Mouse (Mus musculus) liver, postnatal 0 days (tissue): ENCODE measurements at regions not wholly inside any gene's neighbourhood (a gene's known extent, or its start where the extent isn't known, plus 50 kb on each side); places are given as distances from the start of the nearest gene placed in this dataset.

ENCODE experiments used
- ATAC-seq: fragments of 200-750 bp; cut with Nextera tagmentation; 2 replicates; pipeline ENCODE4 v1.8.0; 2017; ENCODE audit warnings: mild to moderate bottlenecking, moderate library complexity
- DNase-seq: peaks from one replicate; pipeline ENCODE4 v3.0.0-alpha.2; 2016
- H3K27ac ChIP-seq: fragments of 300-500 bp; sonication (generic); 2 replicates; pipeline ENCODE4 v1.5.1; 2014; ENCODE audit warnings: antibody characterized with exemption, moderate library complexity, mild to moderate bottlenecking, low read depth
- H3K27me3 ChIP-seq: fragments of 300-500 bp; sonication (generic); 2 replicates; pipeline ENCODE4 v1.6.1; 2014; ENCODE audit warnings: low read length, control low read depth, mixed read lengths; ENCODE audit not compliant: insufficient read depth
- H3K36me3 ChIP-seq: fragments of 300-500 bp; sonication (generic); replicated peaks from 2 replicates; pipeline ENCODE4 v1.6.1; 2014; ENCODE audit warnings: mild to moderate bottlenecking, control low read depth, low read length, moderate library complexity, mixed read lengths; ENCODE audit not compliant: insufficient read depth
- H3K4me1 ChIP-seq: fragments of 300-500 bp; sonication (generic); 2 replicates; pipeline ENCODE4 v1.6.1; 2014; ENCODE audit warnings: antibody characterized with exemption, mild to moderate bottlenecking, control low read depth; ENCODE audit not compliant: insufficient read depth
- H3K4me2 ChIP-seq: fragments of 300-500 bp; sonication (generic); 2 replicates; pipeline ENCODE4 v1.6.1; 2014; ENCODE audit warnings: low read depth, mild to moderate bottlenecking, low read length, moderate library complexity, mixed read lengths
- H3K4me3 ChIP-seq: fragments of 300-500 bp; sonication (generic); 2 replicates; pipeline ENCODE4 v1.5.1; 2014; ENCODE audit warnings: low read depth, low read length
- H3K9ac ChIP-seq: fragments of 300-500 bp; sonication (generic); replicated peaks from 2 replicates; pipeline ENCODE4 v1.6.1; 2014; ENCODE audit warnings: mild to moderate bottlenecking, moderate library complexity
- H3K9me3 ChIP-seq: fragments of 300-500 bp; sonication (generic); 2 replicates; pipeline ENCODE4 v1.6.1; 2016; ENCODE audit warnings: mild to moderate bottlenecking, control low read depth, low read length, mixed read lengths
- CTCF ChIP-seq: sonication (generic); IDR thresholded peaks from 2 replicates; pipeline ENCODE4 v1.5.1; 2016; ENCODE audit warnings: antibody characterized with exemption, low read depth
- EP300 ChIP-seq: IDR thresholded peaks from 2 replicates; pipeline ENCODE4 v1.6.1; 2016; ENCODE audit warnings: antibody characterized with exemption, low read depth, mild to moderate bottlenecking
- WGBS: fragments of 180-500 bp; shearing (Covaris S2); extraction: QIAGEN DNeasy Blood & Tissue Kit; methylation state at CpG from one replicate; pipeline ENCODE4 v1.1.7; 2014; ENCODE audit not compliant: insufficient replicate concordance; 5-methylcytosine and 5-hydroxymethylcytosine counted together

GRCm38 (mm10) chr7:68833977-68834791 lies 85.1 kb upstream of the Arrdc4 start:
- no peak overlapping the region for H3K9ac ChIP-seq
- peak; percentile 67 for TF ChIP-seq CTCF
- no peak for TF ChIP-seq EP300
- H3K4me1 ChIP-seq: no peaks in the 10 kb centered on the region
- no peak for ATAC-seq
- no peak for DNase-seq
- H3K9me3 ChIP-seq: no peaks in the 10 kb centered on the region
- H3K27me3 ChIP-seq: 0 out of 2 replicates have a peak, but pooled peaks cover 3% of the 10 kb centered on the region
- no peak overlapping the region for H3K4me2 ChIP-seq
- no peak overlapping the region for H3K27ac ChIP-seq
- no peak overlapping the region for H3K4me3 ChIP-seq
- no peaks in the 10 kb centered on the region for H3K36me3 ChIP-seq
- WGBS: 43% methylated on average over 10 of the region's 10 CpGs

GRCm38 (mm10) chr7:68833517-68833916 lies 84.5 kb upstream of the Arrdc4 start:
- H3K27ac ChIP-seq: no peak overlapping the region
- no peak overlapping the region for H3K4me3 ChIP-seq
- no peak overlapping the region for H3K4me2 ChIP-seq
- no peaks in the 10 kb centered on the region for H3K4me1 ChIP-seq
- no peaks in the 10 kb centered on the region for H3K36me3 ChIP-seq
- TF ChIP-seq EP300 (no peak), CTCF (no peak)
- H3K27me3 ChIP-seq: 0 out of 2 replicates have a peak, but pooled peaks cover 3% of the 10 kb centered on the region
- H3K9me3 ChIP-seq: no peaks in the 10 kb centered on the region
- 78% methylated on average over 7 of the region's 7 CpGs for WGBS
- H3K9ac ChIP-seq: no peak overlapping the region
- DNase-seq: no peak
- no peak for ATAC-seq

- TF ChIP-seq CTCF (peak; percentile 84), EP300 (no peak)
- 15% methylated on average over 8 of the region's 8 CpGs for WGBS
- H3K4me1 ChIP-seq: no peaks in the 10 kb centered on the region
- no peak; the same call in 1 of the 2 replicates for ATAC-seq
- peak; percentile 83 for DNase-seq
- H3K4me2 ChIP-seq: no peak overlapping the region
- 0 out of 2 replicates have a peak, but pooled peaks cover 3% of the 10 kb centered on the region for H3K27me3 ChIP-seq
- H3K4me3 ChIP-seq: no peak overlapping the region
- no peaks in the 10 kb centered on the region for H3K36me3 ChIP-seq
- H3K9ac ChIP-seq: no peak overlapping the region
- no peaks in the 10 kb centered on the region for H3K9me3 ChIP-seq
- no peak overlapping the region for H3K27ac ChIP-seq
Measured at GRCm38 (mm10) chr7:68829861-68830260, 80.8 kb upstream of the Arrdc4 start.

DNA sequence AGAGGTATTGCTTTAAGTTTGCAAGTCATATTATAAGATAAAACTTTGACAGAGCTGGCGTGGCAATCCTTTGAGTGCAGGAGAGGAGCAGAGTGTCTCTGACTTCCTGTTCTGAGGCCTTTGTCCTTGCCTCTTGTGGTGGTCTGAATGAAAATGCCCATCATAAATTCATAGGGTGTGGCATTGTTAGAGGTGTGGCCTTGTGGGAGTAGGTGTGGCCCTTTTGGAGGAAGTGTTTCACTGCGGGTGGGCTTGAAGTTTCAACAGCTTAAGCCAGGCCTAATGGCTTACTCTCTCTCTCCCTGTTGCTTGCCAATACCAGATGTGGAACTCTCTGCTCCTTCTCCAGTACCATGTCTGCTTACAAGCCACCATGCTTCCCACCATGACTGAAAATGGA lies 75.4 kb upstream of the Arrdc4 start:
- Histone ChIP-seq H3K4me2 (no peak overlapping the region), H3K4me3 (no peak overlapping the region), H3K36me3 (no peaks in the 10 kb centered on the region), H3K27me3 (no peaks in the 10 kb centered on the region), H3K9ac (no peak overlapping the region), H3K4me1 (no peaks in the 10 kb centered on the region), H3K9me3 (no peaks in the 10 kb centered on the region), H3K27ac (no peak overlapping the region)
- DNase-seq (no peak), ATAC-seq (no peak)
- TF ChIP-seq CTCF (no peak), EP300 (no peak)
- WGBS: 55% methylated on average over 2 of the region's 2 CpGs

DNA sequence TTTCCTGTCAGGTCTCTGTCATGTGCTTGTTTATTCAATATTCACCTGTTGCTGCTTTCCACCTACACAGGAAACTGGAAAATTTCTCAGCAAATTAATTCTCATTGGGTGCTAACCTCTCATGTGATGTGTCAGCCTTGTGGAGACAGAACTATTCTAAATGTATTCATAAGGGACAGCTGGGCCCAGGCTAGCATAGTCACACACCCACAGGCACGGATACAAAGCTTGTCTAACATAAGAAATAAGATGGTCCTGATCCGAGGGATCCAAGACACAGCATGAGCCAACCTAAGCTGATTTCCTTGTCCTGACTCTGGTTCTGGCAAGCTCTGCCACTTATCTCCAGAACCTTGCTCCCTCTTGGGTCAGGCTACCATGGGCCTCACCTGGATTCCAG lies 74.6 kb upstream of the Arrdc4 start:
- Histone ChIP-seq H3K4me3 (no peak overlapping the region), H3K27me3 (no peaks in the 10 kb centered on the region), H3K4me2 (no peak overlapping the region), H3K27ac (no peak overlapping the region), H3K9me3 (no peaks in the 10 kb centered on the region), H3K9ac (no peak overlapping the region), H3K36me3 (no peaks in the 10 kb centered on the region), H3K4me1 (no peaks in the 10 kb centered on the region)
- DNase-seq: no peak
- no peak for TF ChIP-seq EP300
- no peak for TF ChIP-seq CTCF
- 61% methylated on average over 2 of the region's 2 CpGs for WGBS
- no peak for ATAC-seq

GRCm38 (mm10) chr7:68823189-68823588 lies 74.1 kb upstream of the Arrdc4 start:
- Histone ChIP-seq H3K27me3 (no peaks in the 10 kb centered on the region), H3K4me1 (no peaks in the 10 kb centered on the region), H3K9me3 (no peaks in the 10 kb centered on the region), H3K36me3 (no peaks in the 10 kb centered on the region), H3K4me3 (no peak overlapping the region), H3K27ac (no peak overlapping the region), H3K9ac (no peak overlapping the region), H3K4me2 (no peak overlapping the region)
- ATAC-seq: peak; percentile 74
- peak; percentile 97 for TF ChIP-seq CTCF
- TF ChIP-seq EP300: no peak
- DNase-seq: peak; percentile 79
- WGBS: 1% methylated on average over 7 of the region's 7 CpGs
